Comparison of ENCODE assay signal across 9 mouse cellular contexts in the genomic region with DNA sequence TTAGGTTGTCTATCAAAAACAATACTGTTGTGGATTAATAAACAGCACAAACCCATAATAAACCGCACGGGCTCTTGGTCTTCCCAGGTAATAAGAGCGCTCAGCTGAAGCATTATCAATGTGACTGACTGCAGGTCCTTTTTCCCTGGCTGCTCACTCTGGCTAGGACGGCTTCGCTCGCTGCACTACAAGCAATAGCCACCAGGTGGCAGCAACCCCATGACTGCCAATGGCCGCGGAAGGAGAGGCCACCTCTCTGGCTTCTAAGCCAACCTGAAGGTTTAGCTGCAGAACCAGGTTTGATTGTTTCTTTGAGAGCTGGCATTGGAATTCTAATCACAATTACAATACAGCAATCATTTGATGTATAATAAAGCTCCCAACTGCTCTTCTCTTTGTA. TPM values are rescaled to one million over a fixed set of nuclear protein-coding genes. Genes with fewer than 3 reads are reported as not detected.
A peak's percentile ranks its signal among the peaks of the same experiment; 100 is the strongest.
DNase-seq lines count a peak whose midpoint lies in the region; ATAC-seq lines count a peak whose summit lies in the region.
"Had no signal": no experiment of that assay in that cellular context is flagged by ENCODE, and none has a peak within 500 bp of the region (broad histone marks: within the 10 kb centered on the region; RNA-seq: fewer than 3 reads in every experiment).

No protein-coding gene starts in this region.

- H3K9ac ChIP-seq in limb, embryonic 15.5 days: no peak overlapping the region
- no peak overlapping the region for H3K9ac ChIP-seq in stomach, embryonic 15.5 days
- H3K9ac ChIP-seq: embryonic facial prominence, embryonic 15.5 days had no signal

- intact Hi-C loops in gastrocnemius, postnatal 36 days (cut with DNase I): loop anchor here (5.0 kb wide), 1 partner anchor 392 kb away; the partner anchor contains the start of gene Dlx2

- H3K27me3 ChIP-seq in limb, embryonic 15.5 days: no peaks in the 10 kb centered on the region
- no peaks in the 10 kb centered on the region for H3K27me3 ChIP-seq in stomach, embryonic 15.5 days (replicated peaks)
- H3K27me3 ChIP-seq: embryonic facial prominence, embryonic 15.5 days had no signal

- no peak overlapping the region for H3K27ac ChIP-seq in limb, embryonic 15.5 days
- H3K27ac ChIP-seq in stomach, embryonic 15.5 days: no peak overlapping the region
- H3K27ac ChIP-seq: embryonic facial prominence, embryonic 15.5 days had no signal

- peak; percentile 79 for DNase-seq in 3T3-L1 (ENCODE audit: low read depth, low spot score)
- DNase-seq in adipocyte (ENCODE audit: low spot score): peak; percentile 78
- DNase-seq in gastrocnemius, postnatal 36 days: peak; percentile 46 to 57
- peak; percentile 77 for DNase-seq in kidney, adult 9 months
- DNase-seq in naive thymus-derived CD4-positive, alpha-beta T cell, adult 2 months (ENCODE audit: low read depth): peak; percentile 82

- 11% methylated on average over 8 of the region's 8 CpGs for WGBS in limb, embryonic 15.5 days
- WGBS in stomach, embryonic 15.5 days: 7% methylated on average over 8 of the region's 8 CpGs

- peak; percentile 93 for ATAC-seq in common myeloid progenitor, adult 5-6 weeks (replicated peaks; ENCODE audit: low read depth, poor library complexity, severe bottlenecking)
- peak; percentile 61; the same call in 1 of the 2 replicates for ATAC-seq in limb, embryonic 15.5 days (ENCODE audit: insufficient number of reproducible peaks, low FRiP score, low TSS enrichment, low read depth)
- peak; percentile 63; the same call in 1 of the 2 replicates for ATAC-seq in stomach, embryonic 15.5 days (ENCODE audit: insufficient read depth, low FRiP score, low read depth)

- no peaks in the 10 kb centered on the region for H3K4me1 ChIP-seq in limb, embryonic 15.5 days
- H3K4me1 ChIP-seq in stomach, embryonic 15.5 days: no peaks in the 10 kb centered on the region
- H3K4me1 ChIP-seq: embryonic facial prominence, embryonic 15.5 days had no signal

- no peak overlapping the region for H3K4me2 ChIP-seq in limb, embryonic 15.5 days
- H3K4me2 ChIP-seq in stomach, embryonic 15.5 days: no peak overlapping the region
- H3K4me2 ChIP-seq: embryonic facial prominence, embryonic 15.5 days had no signal

- no peak overlapping the region for H3K4me3 ChIP-seq in limb, embryonic 15.5 days
- no peak overlapping the region for H3K4me3 ChIP-seq in stomach, embryonic 15.5 days (replicated peaks)
- H3K4me3 ChIP-seq: embryonic facial prominence, embryonic 15.5 days had no signal

- H3K9me3 ChIP-seq in limb, embryonic 15.5 days: no peaks in the 10 kb centered on the region
- no peaks in the 10 kb centered on the region for H3K9me3 ChIP-seq in stomach, embryonic 15.5 days
- H3K9me3 ChIP-seq: embryonic facial prominence, embryonic 15.5 days had no signal

- H3K36me3 ChIP-seq in limb, embryonic 15.5 days: no peaks in the 10 kb centered on the region
- no peaks in the 10 kb centered on the region for H3K36me3 ChIP-seq in stomach, embryonic 15.5 days
- H3K36me3 ChIP-seq: embryonic facial prominence, embryonic 15.5 days had no signal

RNA-seq across cellular contexts. Expression of gene Cybrd1, which starts 37.8 kb away (rescaled TPM):
- total RNA-seq in common myeloid progenitor, adult 5-6 weeks (2017): 0.14 TPM in 1 of 2 replicates, not detected in the other
- under 1 TPM; 0.35 to 0.46 TPM for total RNA-seq in gastrocnemius, postnatal 36 days (2021)
- polyA plus RNA-seq in limb, embryonic 15.5 days (2015; fragmentation: Nextera tagmentation; extraction: Ambion mirVana): 8.9 and 9.4 TPM in 2 replicates
- polyA plus RNA-seq in stomach, embryonic 15.5 days (2015; fragmentation: Nextera tagmentation; extraction: Ambion mirVana): 7.5 and 7.8 TPM in 2 replicates

RNA-seq across cellular contexts. Expression of gene Dync1i2, which starts 56.0 kb away (rescaled TPM):
- 112 and 117 TPM in 2 replicates for total RNA-seq in common myeloid progenitor, adult 5-6 weeks (2017)
- total RNA-seq in gastrocnemius, postnatal 36 days (2021): 10 to 100 TPM; 39.0 to 39.6 TPM
- 81.3 and 81.6 TPM in 2 replicates for polyA plus RNA-seq in limb, embryonic 15.5 days (2015; fragmentation: Nextera tagmentation; extraction: Ambion mirVana)
- polyA plus RNA-seq in stomach, embryonic 15.5 days (2015; fragmentation: Nextera tagmentation; extraction: Ambion mirVana): 78.1 and 80.5 TPM in 2 replicates
